Mouse (Mus musculus) 3T3-L1 (cell line): ENCODE data around the gene Vmn1r42.
"Not testable (repeated sequence)": the region's sequence is repeated elsewhere in the genome, so short reads cannot be mapped to it uniquely, and the experiment has no call there.

Source experiments
- DNase-seq: peaks from one replicate; pipeline ENCODE4 v3.0.0-alpha.2; 2015; ENCODE audit warnings: low read depth, low spot score

Vmn1r42 gene

GRCm38 (mm10) chr6:89876313-89876712 lies at the start of gene Vmn1r42, which contains the start of gene Vmn1r43:
Vmn1r42 (minus strand) TSS chr6:89876413.
Vmn1r43 (minus strand) TSS chr6:89876413.
- DNase-seq, result not testable (repeated sequence)

- DNase-seq, result no peak
Measured at GRCm38 (mm10) chr6:89883812-89884211, 7.6 kb upstream of the Vmn1r42 start.

GRCm38 (mm10) chr6:89883360-89883759 lies 7.1 kb upstream of the Vmn1r42 start, which contains the start of gene Vmn1r44:
Vmn1r44 (plus strand) TSS chr6:89883660.
- DNase-seq, result no peak

GRCm38 (mm10) chr6:89880867-89881266 lies 4.7 kb upstream of the Vmn1r42 start:
- peak; percentile 98 for DNase-seq

- DNase-seq, result peak; percentile 72
Measured at GRCm38 (mm10) chr6:89876963-89877362, 750 bp upstream of the Vmn1r42 start.

- peak; percentile 91 for DNase-seq
Measured at GRCm38 (mm10) chr6:89867976-89868375, 8.2 kb downstream of the Vmn1r42 start.

GRCm38 (mm10) chr6:89867276-89867675 lies 8.9 kb downstream of the Vmn1r42 start:
- DNase-seq, result peak; percentile 98

- peak; percentile 41 for DNase-seq
Measured at GRCm38 (mm10) chr6:89863792-89864191, 12.4 kb downstream of the Vmn1r42 start.

- peak; percentile 89 for DNase-seq
Measured at GRCm38 (mm10) chr6:89859839-89860238, 16.4 kb downstream of the Vmn1r42 start.

- DNase-seq, result peak; percentile 56
Measured at GRCm38 (mm10) chr6:89857552-89857951, 18.7 kb downstream of the Vmn1r42 start.
